Mouse (Mus musculus): ENCODE measurements around the gene Cdca7l. TPM values are rescaled to one million over a fixed set of nuclear protein-coding genes. Genes with fewer than 3 reads are reported as not detected.
A peak's percentile ranks its signal among the peaks of the same experiment; 100 is the strongest.

Cdca7l gene
- polyA plus RNA-seq, 1 experiment from 2014 or later = 25.0 TPM

GRCm38 (mm10) chr12:117781360-117781759, 22.7 kb upstream of the Cdca7l start:
- ATAC-seq (ENCODE audit: low read depth) = peak; percentile 63; the same call in 1 of the 2 replicates

GRCm38 (mm10) chr12:117783426-117783825, 20.7 kb upstream of the Cdca7l start:
- DNase-seq (no peak), ATAC-seq (ENCODE audit: low read depth) (no peak)
- H3K27ac ChIP-seq = no peak overlapping the region
- 59% methylated on average over 1 of the region's 1 CpGs for WGBS (ENCODE audit: insufficient replicate concordance)
- H3K27me3 ChIP-seq = no peaks in the 10 kb centered on the region
- H3K9me3 ChIP-seq (replicated peaks) = no peaks in the 10 kb centered on the region
- no peaks in the 10 kb centered on the region for H3K36me3 ChIP-seq
- no peak overlapping the region for H3K9ac ChIP-seq
- H3K4me2 ChIP-seq = no peak overlapping the region
- no peak overlapping the region for H3K4me3 ChIP-seq (replicated peaks)
- H3K4me1 ChIP-seq (replicated peaks) = no peaks in the 10 kb centered on the region

More at GRCm38 (mm10) chr12:117781360-117781759, 22.7 kb upstream of the Cdca7l start:
- H3K4me3 ChIP-seq (replicated peaks) = no peak overlapping the region
- WGBS (ENCODE audit: insufficient replicate concordance) = 38% methylated on average over 2 of the region's 2 CpGs
- no peaks in the 10 kb centered on the region for H3K27me3 ChIP-seq
- no peak for DNase-seq
- H3K9me3 ChIP-seq (replicated peaks) = no peaks in the 10 kb centered on the region
- H3K36me3 ChIP-seq = no peaks in the 10 kb centered on the region
- no peak overlapping the region for H3K9ac ChIP-seq
- no peak overlapping the region for H3K27ac ChIP-seq
- no peak overlapping the region for H3K4me2 ChIP-seq
- no peaks in the 10 kb centered on the region for H3K4me1 ChIP-seq (replicated peaks)

- H3K4me2 ChIP-seq = no peak overlapping the region
- no peaks in the 10 kb centered on the region for H3K9me3 ChIP-seq (replicated peaks)
- H3K9ac ChIP-seq = no peak overlapping the region
- H3K4me3 ChIP-seq (replicated peaks) = no peak overlapping the region
- no peaks in the 10 kb centered on the region for H3K4me1 ChIP-seq (replicated peaks)
- no peak for DNase-seq
- H3K27me3 ChIP-seq = no peaks in the 10 kb centered on the region
- 41% methylated on average over 6 of the region's 6 CpGs for WGBS (ENCODE audit: insufficient replicate concordance)
- no peak for ATAC-seq (ENCODE audit: low read depth)
- no peaks in the 10 kb centered on the region for H3K36me3 ChIP-seq
- H3K27ac ChIP-seq = no peak overlapping the region
These were observed 17.5 kb upstream of the Cdca7l start for GRCm38 (mm10) chr12:117786621-117787020.

- Histone ChIP-seq H3K27ac (no peak overlapping the region), H3K4me1 (replicated peaks) (no peaks in the 10 kb centered on the region), H3K27me3 (no peaks in the 10 kb centered on the region), H3K9ac (no peak overlapping the region), H3K36me3 (no peaks in the 10 kb centered on the region), H3K4me3 (replicated peaks) (no peak overlapping the region), H3K4me2 (peak overlapping the region; percentile 36), H3K9me3 (replicated peaks) (no peaks in the 10 kb centered on the region)
- no peak for ATAC-seq (ENCODE audit: low read depth)
- 18% methylated on average over 24 of the region's 24 CpGs for WGBS (ENCODE audit: insufficient replicate concordance)
- DNase-seq = no peak
These were observed 15.5 kb upstream of the Cdca7l start for GRCm38 (mm10) chr12:117788513-117789011.

GRCm38 (mm10) chr12:117789017-117789416, 15.1 kb upstream of the Cdca7l start:
- Histone ChIP-seq H3K4me1 (replicated peaks) (no peaks in the 10 kb centered on the region), H3K27ac (no peak overlapping the region), H3K9ac (no peak overlapping the region), H3K27me3 (no peaks in the 10 kb centered on the region), H3K4me3 (replicated peaks) (no peak overlapping the region), H3K9me3 (replicated peaks) (no peaks in the 10 kb centered on the region), H3K4me2 (no peak overlapping the region), H3K36me3 (no peaks in the 10 kb centered on the region)
- WGBS (ENCODE audit: insufficient replicate concordance) = 47% methylated on average over 7 of the region's 7 CpGs
- ATAC-seq (ENCODE audit: low read depth) (no peak), DNase-seq (no peak)

GRCm38 (mm10) chr12:117795303-117795702, 8.8 kb upstream of the Cdca7l start:
- Histone ChIP-seq H3K9ac (no peak overlapping the region), H3K27me3 (no peaks in the 10 kb centered on the region), H3K27ac (no peak overlapping the region), H3K36me3 (no peaks in the 10 kb centered on the region), H3K4me2 (no peak overlapping the region), H3K4me3 (replicated peaks) (no peak overlapping the region), H3K9me3 (replicated peaks) (no peaks in the 10 kb centered on the region), H3K4me1 (replicated peaks) (no peaks in the 10 kb centered on the region; the same call in 1 of the 2 replicates)
- ATAC-seq (ENCODE audit: low read depth) (no peak), DNase-seq (no peak)
- whole genome bisulfite sequencing (ENCODE audit: insufficient replicate concordance) = 76% methylated on average over 4 of the region's 4 CpGs

GRCm38 (mm10) chr12:117805576-117805975, 1.5 kb downstream of the Cdca7l start:
- H3K9ac ChIP-seq = no peak overlapping the region
- 61% methylated on average over 4 of the region's 4 CpGs for WGBS (ENCODE audit: insufficient replicate concordance)
- no peak overlapping the region for H3K27ac ChIP-seq
- peaks cover 4% of the 10 kb centered on the region; the same call in 1 of the 2 replicates for H3K4me1 ChIP-seq (replicated peaks)
- no peaks in the 10 kb centered on the region for H3K9me3 ChIP-seq (replicated peaks)
- H3K4me2 ChIP-seq = no peak overlapping the region
- peaks cover 9% of the 10 kb centered on the region; the same call in 1 of the 2 replicates for H3K27me3 ChIP-seq
- no peaks in the 10 kb centered on the region for H3K36me3 ChIP-seq
- ATAC-seq (ENCODE audit: low read depth) (no peak), DNase-seq (no peak)
- H3K4me3 ChIP-seq (replicated peaks) = no peak overlapping the region

GRCm38 (mm10) chr12:117806007-117806451, 1.9 kb downstream of the Cdca7l start:
- H3K9me3 ChIP-seq (replicated peaks) = no peaks in the 10 kb centered on the region
- WGBS (ENCODE audit: insufficient replicate concordance) = 69% methylated on average over 12 of the region's 12 CpGs
- no peak overlapping the region for H3K4me2 ChIP-seq
- no peak overlapping the region for H3K9ac ChIP-seq
- no peak overlapping the region for H3K4me3 ChIP-seq (replicated peaks)
- no peak for ATAC-seq (ENCODE audit: low read depth)
- H3K27ac ChIP-seq = no peak overlapping the region
- no peak for DNase-seq
- peaks cover 9% of the 10 kb centered on the region; the same call in 1 of the 2 replicates for H3K27me3 ChIP-seq
- peaks cover 4% of the 10 kb centered on the region; the same call in 1 of the 2 replicates for H3K4me1 ChIP-seq (replicated peaks)
- H3K36me3 ChIP-seq = no peaks in the 10 kb centered on the region

GRCm38 (mm10) chr12:117806470-117806869, 2.4 kb downstream of the Cdca7l start:
- no peak for ATAC-seq (ENCODE audit: low read depth)

GRCm38 (mm10) chr12:117807637-117808036, 3.5 kb downstream of the Cdca7l start:
- DNase-seq = no peak
- Histone ChIP-seq H3K36me3 (no peaks in the 10 kb centered on the region), H3K4me1 (replicated peaks) (peaks cover 4% of the 10 kb centered on the region; the same call in 1 of the 2 replicates), H3K9me3 (replicated peaks) (no peaks in the 10 kb centered on the region), H3K27ac (no peak overlapping the region), H3K9ac (no peak overlapping the region), H3K4me3 (replicated peaks) (no peak overlapping the region), H3K4me2 (no peak overlapping the region), H3K27me3 (peaks cover 9% of the 10 kb centered on the region; the same call in 1 of the 2 replicates)
- WGBS (ENCODE audit: insufficient replicate concordance) = 38% methylated on average over 12 of the region's 12 CpGs
- no peak for ATAC-seq (ENCODE audit: low read depth)

More at GRCm38 (mm10) chr12:117806470-117806869, 2.4 kb downstream of the Cdca7l start:
- peaks cover 4% of the 10 kb centered on the region; the same call in 1 of the 2 replicates for H3K4me1 ChIP-seq (replicated peaks)
- no peak overlapping the region for H3K9ac ChIP-seq
- DNase-seq = no peak
- H3K9me3 ChIP-seq (replicated peaks) = no peaks in the 10 kb centered on the region
- no peaks in the 10 kb centered on the region for H3K36me3 ChIP-seq
- H3K4me2 ChIP-seq = no peak overlapping the region
- H3K4me3 ChIP-seq (replicated peaks) = no peak overlapping the region
- no peak overlapping the region for H3K27ac ChIP-seq
- H3K27me3 ChIP-seq = peaks cover 9% of the 10 kb centered on the region; the same call in 1 of the 2 replicates
- WGBS (ENCODE audit: insufficient replicate concordance) = 62% methylated on average over 4 of the region's 4 CpGs

- WGBS (ENCODE audit: insufficient replicate concordance) = 55% methylated on average over 17 of the region's 17 CpGs
- H3K9me3 ChIP-seq (replicated peaks) = no peaks in the 10 kb centered on the region
- no peak overlapping the region for H3K27ac ChIP-seq
- DNase-seq (no peak), ATAC-seq (ENCODE audit: low read depth) (no peak)
- no peak overlapping the region for H3K4me2 ChIP-seq
- H3K4me1 ChIP-seq (replicated peaks) = peaks cover 4% of the 10 kb centered on the region; the same call in 1 of the 2 replicates
- no peak overlapping the region for H3K9ac ChIP-seq
- H3K27me3 ChIP-seq = peaks cover 9% of the 10 kb centered on the region; the same call in 1 of the 2 replicates
- H3K4me3 ChIP-seq (replicated peaks) = no peak overlapping the region
- no peaks in the 10 kb centered on the region for H3K36me3 ChIP-seq
These were observed 4.6 kb downstream of the Cdca7l start for GRCm38 (mm10) chr12:117808355-117809326.

All from liver, embryonic 13.5 days (tissue).